Mouse (Mus musculus) intestine, embryonic 14.5 days (tissue): ENCODE results near the gene Khdc1a. TPM values are rescaled to one million over a fixed set of nuclear protein-coding genes. Genes with fewer than 3 reads are reported as not detected.
"Not testable (repeated sequence)": the region's sequence is repeated elsewhere in the genome, so short reads cannot be mapped to it uniquely, and the experiment has no call there.

Experiments
- ATAC-seq: fragments of 200-750 bp; cut with Nextera tagmentation; replicated peaks from 2 replicates; pipeline ENCODE4 v1.8.0; 2017; ENCODE audit warnings: low read depth, moderate number of reproducible peaks, moderate TSS enrichment, moderate library complexity; ENCODE audit not compliant: low FRiP score, low TSS enrichment
- DNase-seq: peaks from one replicate; pipeline ENCODE4 v3.0.0-alpha.2; 2018; ENCODE audit warnings: low spot score
- H3K27ac ChIP-seq: fragments of 300-500 bp; sonication (generic); 2 replicates; pipeline ENCODE4 v1.5.1; 2014; ENCODE audit warnings: low read depth, mild to moderate bottlenecking, control low read depth
- H3K27me3 ChIP-seq: fragments of 300-500 bp; sonication (generic); replicated peaks from 2 replicates; pipeline ENCODE4 v1.6.1; 2014; ENCODE audit warnings: low read length, control low read depth; ENCODE audit not compliant: control insufficient read depth, insufficient read depth
- H3K36me3 ChIP-seq: fragments of 300-500 bp; sonication (generic); 2 replicates; pipeline ENCODE4 v1.6.1; 2014; ENCODE audit warnings: low read length, control low read depth; ENCODE audit not compliant: control insufficient read depth, insufficient read depth
- H3K4me1 ChIP-seq: fragments of 300-500 bp; sonication (generic); replicated peaks from 2 replicates; pipeline ENCODE4 v1.6.1; 2014; ENCODE audit warnings: low read length, control low read depth, mixed read lengths; ENCODE audit not compliant: control insufficient read depth, insufficient read depth
- H3K4me2 ChIP-seq: fragments of 300-500 bp; sonication (generic); 2 replicates; pipeline ENCODE4 v1.6.1; 2014; ENCODE audit warnings: low read length
- H3K4me3 ChIP-seq: fragments of 300-500 bp; sonication (generic); 2 replicates; pipeline ENCODE4 v1.5.1; 2014; ENCODE audit warnings: low read depth, low read length, control low read depth, mixed read lengths
- H3K9ac ChIP-seq: fragments of 300-500 bp; sonication (generic); 2 replicates; pipeline ENCODE4 v1.6.1; 2014; ENCODE audit warnings: mild to moderate bottlenecking, low read length
- H3K9me3 ChIP-seq: fragments of 300-500 bp; sonication (generic); 2 replicates; pipeline ENCODE4 v1.6.1; 2016; ENCODE audit warnings: low read length, control low read depth; ENCODE audit not compliant: control insufficient read depth
- WGBS: fragments of 180-500 bp; shearing (Covaris S2); extraction: QIAGEN DNeasy Blood & Tissue Kit; methylation state at CpG from one replicate; pipeline ENCODE4 v1.1.7; 2014; 5-methylcytosine and 5-hydroxymethylcytosine counted together
- polyA plus RNA-seq: library from polyadenylated mRNA; unstranded; fragments of >200 nt; fragmentation: Nextera tagmentation; extraction: Ambion mirVana; gene quantifications from 2 replicates; pipeline ENCODE4 v1.2.1, GENCODE M21; 2014

Khdc1a gene
- polyA plus RNA-seq, 1 experiment from 2014 or later, result not detected

DNA sequence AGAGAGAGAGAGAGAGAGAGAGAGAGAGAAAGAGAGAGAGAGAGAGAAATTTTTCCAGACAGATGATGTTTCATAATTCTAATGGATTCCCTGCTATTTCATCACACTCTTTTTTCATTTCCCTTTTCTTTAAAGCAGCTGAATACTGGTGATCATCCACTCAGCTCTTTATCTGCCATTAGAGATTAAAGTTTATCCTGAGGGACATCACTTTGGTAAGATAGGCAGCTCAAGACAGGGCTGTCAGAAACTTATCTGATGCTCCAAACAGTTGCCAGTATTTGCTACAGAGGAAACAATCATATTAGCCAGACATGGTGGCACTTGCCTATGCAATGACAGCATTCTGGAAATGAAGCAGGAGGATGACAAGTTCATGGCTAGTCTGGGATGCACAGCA, 31.2 kb upstream of the Khdc1a start:
- no peak overlapping the region for H3K4me2 ChIP-seq
- no peak overlapping the region for H3K4me3 ChIP-seq
- H3K4me1 ChIP-seq, result no peaks in the 10 kb centered on the region
- H3K27me3 ChIP-seq, result no peaks in the 10 kb centered on the region
- H3K36me3 ChIP-seq, result no peaks in the 10 kb centered on the region
- no peak for ATAC-seq
- H3K27ac ChIP-seq, result no peak overlapping the region
- no peak for DNase-seq
- no peaks in the 10 kb centered on the region for H3K9me3 ChIP-seq
- no peak overlapping the region for H3K9ac ChIP-seq

DNA sequence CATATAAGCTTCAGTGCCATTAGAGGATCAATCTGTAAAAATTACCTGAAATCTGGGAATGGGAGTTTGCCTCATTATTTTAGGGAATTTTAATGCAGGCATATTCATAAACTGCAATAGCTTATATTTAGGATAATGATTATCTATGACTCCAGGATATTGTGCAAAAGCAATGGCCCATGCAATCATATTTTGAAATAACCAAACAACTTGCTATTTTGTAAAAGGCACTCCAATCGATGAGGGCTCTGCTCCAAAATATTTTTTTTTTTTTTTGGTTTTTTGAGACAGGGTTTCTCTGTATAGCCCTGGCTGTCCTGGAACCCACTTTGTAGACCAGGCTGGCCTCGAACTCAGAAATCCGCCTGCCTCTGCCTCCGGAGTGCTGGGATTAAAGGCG, 29.2 kb upstream of the Khdc1a start:
- not testable (repeated sequence) for H3K4me2 ChIP-seq, H3K27ac ChIP-seq, H3K4me3 ChIP-seq, H3K9me3 ChIP-seq, H3K36me3 ChIP-seq, H3K9ac ChIP-seq, H3K27me3 ChIP-seq, ATAC-seq, H3K4me1 ChIP-seq, DNase-seq
- 94% methylated on average over 5 of the region's 5 CpGs for WGBS

DNA sequence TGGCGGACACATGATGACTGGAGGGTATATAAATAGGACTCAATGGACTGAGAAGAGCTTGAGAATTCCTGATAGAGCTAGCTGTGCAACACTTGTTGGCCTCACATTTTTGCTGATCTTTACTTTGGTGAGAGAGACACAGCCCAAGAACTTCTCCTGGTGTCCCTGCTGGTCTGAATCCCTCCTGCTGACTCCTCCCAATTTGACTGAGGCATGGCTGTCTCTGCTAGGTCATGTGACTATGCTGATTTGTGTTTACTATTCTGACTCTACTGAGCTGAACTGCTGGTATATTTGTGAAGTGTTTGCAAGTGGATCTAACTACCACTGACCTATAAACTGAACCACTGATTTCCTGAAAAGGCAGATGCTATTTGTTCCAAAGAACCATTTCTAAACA, 27.8 kb upstream of the Khdc1a start:
- no peak overlapping the region for H3K4me3 ChIP-seq
- H3K36me3 ChIP-seq, result no peaks in the 10 kb centered on the region

DNA sequence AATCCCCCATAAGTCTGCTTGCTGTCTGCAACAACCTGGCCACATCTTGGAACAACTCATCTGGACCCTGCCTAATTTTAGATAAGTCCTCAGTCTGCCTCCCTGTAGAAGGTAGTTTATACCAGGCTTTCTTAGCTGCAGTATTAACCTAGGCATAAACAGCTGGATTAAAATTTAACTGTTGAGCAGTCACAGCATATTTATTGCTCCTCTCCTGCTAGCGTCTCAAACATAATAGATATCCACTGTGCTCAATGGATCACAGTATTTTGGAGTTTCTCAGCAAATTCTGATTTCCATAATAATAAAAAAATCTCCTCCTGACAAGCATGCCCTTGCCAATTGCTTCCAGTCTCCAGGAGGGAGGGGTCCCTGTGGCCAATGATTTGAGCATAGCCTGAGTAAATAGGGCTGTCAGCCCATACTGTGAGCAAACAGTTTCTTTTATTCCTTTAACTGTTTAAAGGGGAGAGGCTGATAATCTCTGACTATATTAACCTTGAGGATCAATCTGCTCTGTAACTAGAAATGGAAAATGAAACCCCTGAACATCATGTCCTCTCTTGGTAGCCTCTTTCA, 25.4 kb upstream of the Khdc1a start:
- Histone ChIP-seq H3K27me3 (no peaks in the 10 kb centered on the region), H3K36me3 (no peaks in the 10 kb centered on the region), H3K4me3 (no peak overlapping the region), H3K4me2 (no peak overlapping the region), H3K27ac (no peak overlapping the region), H3K9me3 (no peaks in the 10 kb centered on the region), H3K4me1 (no peaks in the 10 kb centered on the region), H3K9ac (no peak overlapping the region)
- ATAC-seq (no peak), DNase-seq (peak; percentile 41)
- 50% methylated on average over 1 of the region's 1 CpGs for WGBS

More for the DNA sequence above, 27.8 kb upstream of the Khdc1a start:
- ATAC-seq (no peak), DNase-seq (no peak)
- Histone ChIP-seq H3K27me3 (no peaks in the 10 kb centered on the region), H3K9me3 (no peaks in the 10 kb centered on the region), H3K27ac (no peak overlapping the region), H3K9ac (no peak overlapping the region), H3K4me2 (no peak overlapping the region), H3K4me1 (no peaks in the 10 kb centered on the region)
- WGBS, result 93% methylated on average over 1 of the region's 1 CpGs

DNA sequence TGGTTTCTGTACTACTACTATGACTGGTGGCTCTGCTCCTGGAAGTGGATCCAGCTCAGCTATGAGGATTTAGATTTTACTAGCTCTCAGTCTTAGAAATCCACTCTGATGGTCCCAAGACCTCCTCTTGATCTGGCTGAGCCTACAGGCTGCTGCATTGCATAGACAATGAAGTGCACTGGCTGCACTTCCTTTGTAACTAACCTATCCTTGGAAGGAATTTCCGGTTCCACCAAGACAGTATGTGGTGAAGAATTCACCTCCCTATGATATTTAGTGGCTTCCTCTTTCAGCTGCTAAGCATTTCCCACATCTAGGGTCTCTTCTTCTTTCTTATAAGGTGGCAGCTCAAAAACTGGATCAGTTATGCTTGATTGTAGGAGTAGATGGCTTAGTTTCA, 24.8 kb upstream of the Khdc1a start:
- Histone ChIP-seq H3K27ac (no peak overlapping the region), H3K9ac (no peak overlapping the region), H3K9me3 (no peaks in the 10 kb centered on the region), H3K36me3 (no peaks in the 10 kb centered on the region), H3K4me1 (no peaks in the 10 kb centered on the region), H3K4me2 (no peak overlapping the region), H3K27me3 (no peaks in the 10 kb centered on the region), H3K4me3 (no peak overlapping the region)
- 80% methylated on average over 1 of the region's 1 CpGs for WGBS
- no peak for ATAC-seq
- DNase-seq, result peak; percentile 36

DNA sequence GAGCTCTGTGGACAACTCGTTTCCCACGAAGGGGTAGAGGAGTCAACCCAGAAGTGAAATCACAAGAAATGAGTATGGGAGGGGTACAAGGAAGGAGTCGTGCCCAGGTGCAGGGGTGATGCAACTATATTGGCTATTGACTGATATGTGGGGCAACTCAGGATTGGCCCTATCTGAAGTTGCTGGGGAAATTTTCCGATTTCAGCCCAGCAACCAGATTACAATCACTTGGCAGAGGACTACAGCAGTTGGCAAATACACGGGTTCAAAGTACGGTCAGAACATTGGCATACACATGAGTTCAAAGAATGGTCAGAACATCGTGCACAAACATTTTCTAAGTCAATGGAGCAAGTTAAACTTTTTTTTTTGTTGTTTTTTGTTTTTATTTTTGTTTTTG, 22.7 kb upstream of the Khdc1a start:
- 92% methylated on average over 7 of the region's 7 CpGs for WGBS
- no peak for ATAC-seq

DNA sequence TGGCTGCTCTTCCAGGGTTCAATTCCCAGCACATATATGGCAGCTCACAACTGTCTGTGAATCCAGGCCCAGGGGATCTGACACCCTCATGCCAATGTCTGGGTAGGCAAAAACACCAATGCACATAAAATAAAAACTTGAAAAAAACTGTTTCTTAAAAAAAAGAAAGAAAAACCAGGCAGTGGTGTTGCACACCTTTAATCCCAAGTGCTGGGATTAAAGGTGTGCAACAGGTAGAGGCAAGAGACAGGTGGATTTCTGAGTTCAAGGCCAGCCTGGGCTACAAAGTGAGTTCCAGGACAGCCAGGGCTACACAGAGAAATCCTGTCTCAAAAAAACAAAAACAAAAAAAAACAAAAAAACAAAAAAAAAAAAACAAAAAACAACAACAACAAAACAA, 18.3 kb upstream of the Khdc1a start:
- not testable (repeated sequence) for H3K4me1 ChIP-seq, H3K36me3 ChIP-seq, H3K4me2 ChIP-seq, DNase-seq, H3K27ac ChIP-seq, H3K9me3 ChIP-seq, H3K27me3 ChIP-seq, H3K9ac ChIP-seq, H3K4me3 ChIP-seq, ATAC-seq

More for the DNA sequence above, 22.7 kb upstream of the Khdc1a start:
- Histone ChIP-seq H3K27ac (no peak overlapping the region), H3K9me3 (no peaks in the 10 kb centered on the region), H3K27me3 (no peaks in the 10 kb centered on the region), H3K4me2 (no peak overlapping the region), H3K4me1 (no peaks in the 10 kb centered on the region), H3K4me3 (no peak overlapping the region), H3K36me3 (no peaks in the 10 kb centered on the region), H3K9ac (no peak overlapping the region)
- peak; percentile 36 for DNase-seq

DNA sequence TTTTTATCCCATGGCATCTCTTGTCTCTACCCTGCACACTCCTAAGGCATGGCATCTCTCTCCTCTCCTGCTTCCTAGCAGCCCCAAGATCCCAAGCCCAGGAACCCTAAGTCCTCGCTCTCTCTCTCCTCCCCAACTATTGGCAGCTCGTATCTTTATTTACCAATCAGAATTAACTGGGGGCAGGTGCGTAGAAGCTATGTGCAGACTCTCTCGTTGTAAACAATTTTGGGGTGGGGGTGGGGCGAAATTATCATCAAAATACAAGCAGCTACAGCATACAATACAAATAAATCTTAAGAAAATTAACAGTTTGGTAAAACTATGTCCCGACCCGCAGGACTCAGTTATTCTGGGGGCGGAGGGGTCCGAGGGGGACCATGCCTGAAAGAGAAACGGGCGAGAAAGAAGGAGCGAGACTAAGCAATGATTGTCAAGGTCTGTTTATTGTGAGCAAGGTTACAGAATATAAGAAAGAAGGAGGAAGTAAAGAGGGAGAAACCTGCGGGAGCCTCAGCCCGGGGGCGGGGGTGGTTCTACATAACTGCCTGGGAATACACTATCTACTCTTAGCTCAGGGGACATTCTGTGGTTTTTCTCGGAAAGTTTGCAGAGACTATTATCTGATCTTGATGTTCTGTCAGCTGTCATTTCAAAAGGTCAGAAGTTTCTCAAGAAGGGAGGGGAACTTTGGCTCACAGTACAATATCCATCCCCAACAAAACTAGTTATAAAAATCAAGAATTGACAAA, 16.0 kb upstream of the Khdc1a start:
- Histone ChIP-seq H3K36me3 (no peaks in the 10 kb centered on the region), H3K9ac (no peak overlapping the region), H3K27me3 (no peaks in the 10 kb centered on the region), H3K27ac (no peak overlapping the region), H3K4me2 (no peak overlapping the region), H3K4me1 (no peaks in the 10 kb centered on the region), H3K4me3 (no peak overlapping the region), H3K9me3 (no peaks in the 10 kb centered on the region)
- DNase-seq (peak; percentile 23), ATAC-seq (no peak)
- 79% methylated on average over 16 of the region's 16 CpGs for WGBS

DNA sequence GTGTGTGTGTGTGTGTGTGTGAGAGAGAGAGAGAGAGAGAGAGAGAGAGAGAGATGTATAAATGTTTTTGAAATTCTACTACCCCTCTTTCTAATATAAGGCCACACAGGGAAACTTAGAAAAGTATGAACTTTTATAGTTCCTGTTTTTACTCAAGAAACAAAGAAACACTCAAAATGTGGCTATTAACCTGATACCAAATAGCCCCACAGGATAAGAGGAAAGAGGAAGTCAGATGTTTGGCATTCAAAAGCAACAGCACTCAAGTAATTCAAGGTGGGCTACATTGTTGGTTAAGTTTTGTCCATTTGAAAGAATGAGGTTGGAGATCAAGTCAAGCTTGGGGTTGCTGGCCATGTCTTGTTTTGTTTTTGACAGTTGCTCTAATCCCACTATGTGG, 13.6 kb upstream of the Khdc1a start:
- Histone ChIP-seq H3K27me3 (no peaks in the 10 kb centered on the region), H3K9me3 (no peaks in the 10 kb centered on the region), H3K4me3 (no peak overlapping the region), H3K36me3 (no peaks in the 10 kb centered on the region), H3K9ac (no peak overlapping the region), H3K4me2 (no peak overlapping the region), H3K4me1 (no peaks in the 10 kb centered on the region), H3K27ac (no peak overlapping the region)
- ATAC-seq (no peak), DNase-seq (no peak)
